ENCODE assay signal across 8 mouse cellular contexts in the genomic region with DNA sequence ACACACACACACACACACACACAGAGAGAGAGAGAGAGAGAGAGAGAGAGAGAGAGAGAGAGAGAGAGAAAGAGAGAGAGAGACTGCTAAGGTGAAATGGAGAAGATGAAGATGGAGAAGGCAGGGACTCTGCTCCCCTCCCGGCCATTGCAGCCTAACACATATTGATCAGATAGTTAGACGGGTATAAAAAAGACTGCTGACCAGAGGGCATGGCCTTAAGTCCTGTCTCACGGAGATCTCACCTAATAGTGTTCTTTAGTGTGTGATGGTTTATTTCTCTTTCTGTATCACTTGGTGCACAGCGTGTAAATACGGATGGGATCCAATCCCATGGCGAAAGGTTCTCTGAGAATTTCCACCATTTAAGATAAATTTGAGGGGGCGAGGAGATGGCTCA. TPM values are rescaled to one million over a fixed set of nuclear protein-coding genes. Genes with fewer than 3 reads are reported as not detected.
DNase-seq lines count a peak whose midpoint lies in the region; ATAC-seq lines count a peak whose summit lies in the region.

A gene (minus strand): TSS at position 101 of the 400 bp plus-strand sequence.

- 68% methylated on average over 7 of the region's 7 CpGs for WGBS in kidney, embryonic 15.5 days
- WGBS in embryonic facial prominence, embryonic 14.5 days = 65% methylated on average over 7 of the region's 7 CpGs
- 66% methylated on average over 7 of the region's 7 CpGs for WGBS in hindbrain, embryonic 14.5 days
- WGBS in liver, embryonic 16.5 days (ENCODE audit: insufficient replicate concordance) = 50% methylated on average over 7 of the region's 7 CpGs

- H3K4me2 ChIP-seq in kidney, embryonic 15.5 days = peak within 1 kb of the TSS; percentile 99
- peak within 1 kb of the TSS; percentile 91 for H3K4me2 ChIP-seq in embryonic facial prominence, embryonic 14.5 days (ENCODE audit: low read depth, low read length)
- H3K4me2 ChIP-seq in hindbrain, embryonic 14.5 days (replicated peaks) = peak within 1 kb of the TSS; percentile 95
- peak within 1 kb of the TSS; percentile 59 for H3K4me2 ChIP-seq in liver, embryonic 16.5 days (ENCODE audit: low read depth, low read length)

- no peak for ATAC-seq in kidney, embryonic 15.5 days (replicated peaks; ENCODE audit: low FRiP score)
- ATAC-seq in embryonic facial prominence, embryonic 14.5 days (ENCODE audit: low read depth) = no peak
- ATAC-seq in hindbrain, embryonic 14.5 days (ENCODE audit: low FRiP score) = no peak
- ATAC-seq in liver, embryonic 16.5 days (ENCODE audit: low read depth) = no peak

- peaks cover 56% of the 10 kb centered on the region for H3K4me1 ChIP-seq in kidney, embryonic 15.5 days
- H3K4me1 ChIP-seq in embryonic facial prominence, embryonic 14.5 days (ENCODE audit: control insufficient read depth, insufficient read depth, low read length) = peaks cover 14% of the 10 kb centered on the region; the same call in 1 of the 2 replicates
- H3K4me1 ChIP-seq in hindbrain, embryonic 14.5 days (replicated peaks; ENCODE audit: control insufficient read depth, insufficient read depth, low read length) = peaks cover 6% of the 10 kb centered on the region; the same call in 1 of the 2 replicates
- peaks cover 4% of the 10 kb centered on the region; the same call in 1 of the 2 replicates for H3K4me1 ChIP-seq in liver, embryonic 16.5 days (ENCODE audit: control insufficient read depth, low read depth, low read length)

- peak within 1 kb of the TSS; percentile 62 for H3K9ac ChIP-seq in kidney, embryonic 15.5 days
- peak within 1 kb of the TSS; percentile 61 for H3K9ac ChIP-seq in embryonic facial prominence, embryonic 14.5 days (ENCODE audit: low read depth, low read length)
- H3K9ac ChIP-seq in hindbrain, embryonic 14.5 days = peak within 1 kb of the TSS; percentile 75
- H3K9ac ChIP-seq in liver, embryonic 16.5 days (ENCODE audit: low read depth, low read length) = no peak within 1 kb of the TSS

- no peaks in the 10 kb centered on the region for H3K9me3 ChIP-seq in kidney, embryonic 15.5 days (replicated peaks)
- H3K9me3 ChIP-seq in embryonic facial prominence, embryonic 14.5 days (ENCODE audit: control insufficient read depth, low read length) = no peaks in the 10 kb centered on the region
- H3K9me3 ChIP-seq in hindbrain, embryonic 14.5 days (ENCODE audit: control insufficient read depth, low read length) = no peaks in the 10 kb centered on the region
- no peaks in the 10 kb centered on the region for H3K9me3 ChIP-seq in liver, embryonic 16.5 days (replicated peaks; ENCODE audit: control insufficient read depth, low read length)

- no peak for DNase-seq in kidney, adult 18-20 months
- DNase-seq in embryonic facial prominence, embryonic 14.5 days (ENCODE audit: low spot score) = no peak
- DNase-seq in hindbrain, embryonic 14.5 days (ENCODE audit: low spot score) = no peak
- no peak for DNase-seq in ovary, adult 18-20 months (ENCODE audit: low spot score)
- DNase-seq in kidney, adult 9 months = no peak
- DNase-seq in adrenal gland, postnatal 25 days = no peak

- peak within 1 kb of the TSS; percentile 72 for H3K4me3 ChIP-seq in kidney, embryonic 15.5 days (replicated peaks)
- peak within 1 kb of the TSS; percentile 49 for H3K4me3 ChIP-seq in embryonic facial prominence, embryonic 14.5 days (ENCODE audit: low read depth, low read length)
- peak within 1 kb of the TSS; percentile 78 for H3K4me3 ChIP-seq in hindbrain, embryonic 14.5 days (replicated peaks; ENCODE audit: low read length)
- H3K4me3 ChIP-seq in liver, embryonic 16.5 days (ENCODE audit: low read depth, low read length) = peak within 1 kb of the TSS; percentile 53

- H3K27me3 ChIP-seq in kidney, embryonic 15.5 days = peaks cover 15% of the 10 kb centered on the region
- peaks cover 13% of the 10 kb centered on the region for H3K27me3 ChIP-seq in embryonic facial prominence, embryonic 14.5 days (replicated peaks; ENCODE audit: control insufficient read depth, insufficient read depth, low read length)
- H3K27me3 ChIP-seq in hindbrain, embryonic 14.5 days (ENCODE audit: control insufficient read depth, insufficient read depth, low read length) = peaks cover 7% of the 10 kb centered on the region; the same call in 1 of the 2 replicates
- peaks cover 21% of the 10 kb centered on the region for H3K27me3 ChIP-seq in liver, embryonic 16.5 days (ENCODE audit: control insufficient read depth, insufficient read depth, low read depth, low read length)

- no peaks in the 10 kb centered on the region for H3K36me3 ChIP-seq in kidney, embryonic 15.5 days
- H3K36me3 ChIP-seq in embryonic facial prominence, embryonic 14.5 days (ENCODE audit: control insufficient read depth, insufficient read depth, low read length) = no peaks in the 10 kb centered on the region
- H3K36me3 ChIP-seq in hindbrain, embryonic 14.5 days (replicated peaks; ENCODE audit: control insufficient read depth, insufficient read depth) = no peaks in the 10 kb centered on the region
- no peaks in the 10 kb centered on the region for H3K36me3 ChIP-seq in liver, embryonic 16.5 days (ENCODE audit: control insufficient read depth, insufficient read depth)

- no peak within 1 kb of the TSS for H3K27ac ChIP-seq in kidney, embryonic 15.5 days
- H3K27ac ChIP-seq in embryonic facial prominence, embryonic 14.5 days (replicated peaks; ENCODE audit: low read depth, low read length) = no peak within 1 kb of the TSS
- peak within 1 kb of the TSS; percentile 57; the same call in 1 of the 2 replicates for H3K27ac ChIP-seq in hindbrain, embryonic 14.5 days
- no peak within 1 kb of the TSS for H3K27ac ChIP-seq in liver, embryonic 16.5 days (ENCODE audit: low read length)

RNA-seq across cellular contexts. Expression of the gene that starts here (rescaled TPM):
- polyA plus RNA-seq in kidney, embryonic 15.5 days (2015; fragmentation: Nextera tagmentation; extraction: Ambion mirVana) = 12.2 and 12.7 TPM in 2 replicates
- polyA plus RNA-seq in embryonic facial prominence, embryonic 14.5 days (2014; fragmentation: Nextera tagmentation; extraction: Ambion mirVana) = 7.3 and 8.8 TPM in 2 replicates
- polyA plus RNA-seq in hindbrain, embryonic 14.5 days (2014; fragmentation: Nextera tagmentation; extraction: Ambion mirVana) = 12.9 TPM in 2 replicates
- 0.44 and 0.54 TPM in 2 replicates for polyA plus RNA-seq in liver, embryonic 16.5 days (2015; fragmentation: Nextera tagmentation; extraction: Ambion mirVana)
- total RNA-seq in adrenal gland, postnatal 25 days (2021) = 4.0 and 4.1 TPM in 2 replicates
